Mouse (Mus musculus): ENCODE data around the gene Abcb1b. TPM values are rescaled to one million over a fixed set of nuclear protein-coding genes. Genes with fewer than 3 reads are reported as not detected.
"Not testable (repeated sequence)": the region's sequence is repeated elsewhere in the genome, so short reads cannot be mapped to it uniquely, and the experiment has no call there.

The Abcb1b gene
- total RNA-seq, 1 experiment from 2014 or later = 547 TPM

DNA sequence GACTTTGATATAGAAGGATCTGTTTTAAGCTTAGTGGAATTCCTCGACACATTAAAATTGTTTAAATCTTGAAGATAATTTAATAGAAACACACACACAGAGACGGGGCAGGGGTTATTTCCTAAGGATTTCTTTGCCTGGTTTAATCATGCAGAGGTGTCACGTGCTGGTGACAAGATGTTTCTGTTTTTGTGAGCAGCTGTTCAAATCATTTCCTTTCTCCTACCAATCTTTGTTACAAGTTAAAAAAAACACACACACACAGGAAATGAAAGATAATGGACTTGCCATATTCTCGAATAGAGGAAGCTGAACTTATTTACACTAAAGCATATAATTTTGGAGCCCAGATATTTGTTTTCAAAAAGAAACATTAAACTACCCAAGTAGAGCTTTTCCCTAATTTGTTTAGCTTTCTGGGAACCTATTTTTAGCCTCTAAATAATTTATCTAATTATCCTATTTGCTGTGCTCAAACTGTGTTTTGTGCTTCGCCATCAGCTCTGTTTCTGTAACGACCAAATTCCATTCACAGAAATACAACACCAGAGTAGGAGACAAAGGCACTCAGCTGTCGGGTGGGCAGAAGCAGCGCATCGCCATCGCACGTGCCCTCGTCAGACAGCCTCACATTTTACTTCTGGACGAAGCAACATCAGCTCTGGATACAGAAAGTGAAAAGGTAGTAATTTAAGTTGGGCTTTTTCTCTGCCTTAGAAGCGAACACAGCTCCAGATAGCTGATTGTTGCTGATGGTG, 65.8 kb downstream of the Abcb1b start:
- DNase-seq = no peak

DNA sequence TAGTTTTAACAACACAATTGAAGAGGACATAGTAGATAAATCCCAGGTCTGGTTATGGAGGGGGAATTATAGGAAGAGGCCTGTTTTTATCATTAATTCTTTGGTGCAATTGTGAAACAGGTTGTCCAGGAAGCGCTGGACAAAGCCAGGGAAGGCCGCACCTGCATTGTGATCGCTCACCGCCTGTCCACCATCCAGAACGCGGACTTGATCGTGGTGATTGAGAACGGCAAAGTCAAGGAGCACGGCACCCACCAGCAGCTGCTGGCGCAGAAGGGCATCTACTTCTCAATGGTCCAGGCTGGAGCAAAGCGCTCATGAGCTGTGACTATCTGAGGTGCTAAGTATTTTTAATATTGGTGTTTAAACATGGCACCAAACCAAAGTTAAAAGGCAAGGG, 67.7 kb downstream of the Abcb1b start:
- DNase-seq = not testable (repeated sequence)

DNA sequence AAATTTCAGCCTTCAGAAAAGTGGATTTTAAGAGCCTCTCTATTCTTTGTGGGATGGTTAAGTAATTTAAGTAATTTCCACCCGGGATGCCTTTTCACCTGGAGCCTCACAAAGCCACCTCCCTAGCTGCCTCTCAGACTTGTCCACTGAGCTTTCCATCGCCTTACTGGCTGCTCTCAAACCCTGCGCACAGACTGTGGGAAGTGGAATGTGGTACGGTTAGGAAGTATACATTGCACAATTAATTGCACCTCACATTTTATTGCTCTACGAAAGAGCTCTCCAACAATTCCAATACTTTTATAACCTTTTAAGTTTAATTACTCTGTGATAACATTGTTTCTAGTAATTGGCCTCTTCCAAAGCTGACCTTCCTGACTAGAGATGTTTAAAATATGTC, 68.4 kb downstream of the Abcb1b start:
- no peak for DNase-seq

DNA sequence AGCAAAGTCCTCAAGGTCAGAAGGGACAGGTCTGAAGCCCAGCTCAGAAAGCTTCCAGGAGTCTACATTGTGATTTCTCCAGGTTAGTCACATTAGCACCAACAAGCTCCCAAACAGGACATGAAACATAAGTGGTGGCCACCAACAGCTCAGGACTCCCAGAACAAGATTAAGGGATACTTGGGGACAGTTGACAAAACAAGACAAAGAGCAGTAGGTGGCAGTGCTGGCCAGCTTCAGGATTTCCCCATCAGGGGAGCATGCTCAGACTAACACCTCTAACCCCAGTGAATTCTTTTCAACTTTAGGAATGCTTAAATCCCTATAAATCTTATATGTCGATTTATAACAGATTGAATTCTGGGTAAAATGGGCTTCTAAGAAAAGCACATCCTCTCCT, 70.1 kb downstream of the Abcb1b start:
- DNase-seq = peak; percentile 57

DNA sequence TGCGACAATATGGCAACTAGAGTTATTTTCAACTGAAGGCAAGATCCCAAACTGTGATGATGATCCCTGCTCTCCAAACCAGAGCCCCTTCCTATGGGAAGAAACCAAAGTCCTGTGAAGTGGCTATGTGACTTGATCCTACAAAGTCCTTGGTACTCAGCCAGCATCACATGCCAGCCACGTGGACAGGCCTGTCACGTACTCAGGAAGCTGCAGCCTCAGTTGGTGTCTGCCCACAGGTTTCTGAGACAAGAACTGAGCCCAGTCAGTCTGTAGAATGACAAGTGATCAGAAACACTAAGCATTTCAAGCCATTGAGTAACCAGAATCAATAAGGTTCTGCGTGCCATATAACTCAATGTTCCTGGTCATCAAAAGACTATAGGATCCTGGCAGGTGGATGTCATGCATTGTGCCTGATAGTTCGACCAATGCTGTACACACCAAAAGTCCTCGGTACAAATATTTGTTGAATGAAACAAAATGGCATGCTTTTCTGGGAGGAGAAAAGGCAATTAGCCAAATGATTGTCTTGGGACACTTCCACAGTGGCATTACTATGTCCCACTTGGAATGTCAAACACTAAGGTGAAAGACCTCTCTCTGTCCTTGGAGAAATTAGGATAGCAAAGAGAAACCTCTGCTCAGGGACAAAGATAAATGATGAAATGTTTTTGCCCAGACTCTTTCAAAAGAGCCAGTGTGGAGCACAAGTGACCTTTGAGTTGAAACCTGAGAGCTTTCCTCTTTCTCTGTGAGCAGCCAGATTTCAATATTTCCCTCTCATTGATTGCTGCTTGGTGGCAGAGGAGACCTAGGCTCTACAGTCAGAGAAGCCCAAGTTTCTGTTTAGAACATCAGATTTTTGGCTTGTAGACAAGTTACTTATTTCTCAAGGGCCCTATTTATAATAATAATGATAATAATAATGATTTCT, 75.3 kb downstream of the Abcb1b start:
- no peak for DNase-seq

DNA sequence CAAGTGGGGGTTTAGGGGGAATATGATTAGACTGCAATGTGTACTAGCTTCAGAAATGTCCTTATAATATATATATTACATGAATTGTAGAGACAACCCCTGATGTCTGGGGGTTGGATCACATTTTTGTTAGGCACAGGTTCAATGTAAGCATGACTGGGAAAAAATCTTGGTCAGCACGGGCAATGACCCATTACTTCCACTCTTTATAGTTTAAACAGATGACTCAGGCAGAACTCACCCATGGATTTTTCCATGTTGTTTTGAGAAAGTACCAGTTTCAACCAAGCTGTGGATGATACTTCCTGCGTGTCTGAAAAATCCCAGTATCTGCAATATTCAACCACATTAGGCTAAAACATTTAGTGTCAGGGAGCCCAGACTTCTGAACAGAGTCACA, 79.1 kb downstream of the Abcb1b start:
- DNase-seq = no peak

DNA sequence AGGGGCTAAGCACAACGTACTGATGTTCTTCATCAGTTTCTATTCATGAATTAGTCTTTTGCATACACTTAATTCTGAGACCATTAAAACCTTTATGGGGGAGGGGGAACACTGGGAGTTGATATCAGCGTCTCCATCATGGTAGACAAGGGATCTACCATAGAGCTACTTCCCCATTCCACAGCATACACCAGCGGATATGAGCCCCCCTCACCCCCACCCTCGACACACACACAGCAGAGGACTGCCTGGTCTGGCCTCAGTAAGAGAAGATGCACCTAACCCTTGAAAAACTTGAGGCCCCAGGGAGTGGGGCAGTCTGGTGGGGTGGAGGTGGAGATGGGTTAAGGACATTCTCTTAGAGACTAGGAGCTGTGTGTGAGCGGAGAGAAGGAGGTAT, 79.9 kb downstream of the Abcb1b start:
- DNase-seq = no peak

DNA sequence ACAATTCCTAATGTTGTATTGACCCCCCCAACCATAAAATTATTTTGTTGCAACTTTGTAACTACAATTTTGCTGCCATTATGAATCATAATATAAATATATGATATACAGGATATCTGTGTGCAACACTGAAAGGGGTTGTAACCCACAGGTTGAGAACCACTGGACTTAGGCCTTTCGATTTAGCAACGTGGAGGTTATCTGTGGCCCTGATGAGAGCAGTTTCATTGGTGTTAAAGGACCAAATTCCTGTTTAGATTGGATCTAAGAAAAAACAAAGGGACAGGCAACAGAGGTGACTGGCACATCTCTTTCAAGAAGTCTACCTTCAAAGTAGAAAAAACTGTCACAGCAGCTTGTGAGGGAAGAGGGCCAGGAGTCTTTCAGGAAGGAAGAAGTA, 87.9 kb downstream of the Abcb1b start:
- no peak for DNase-seq

DNA sequence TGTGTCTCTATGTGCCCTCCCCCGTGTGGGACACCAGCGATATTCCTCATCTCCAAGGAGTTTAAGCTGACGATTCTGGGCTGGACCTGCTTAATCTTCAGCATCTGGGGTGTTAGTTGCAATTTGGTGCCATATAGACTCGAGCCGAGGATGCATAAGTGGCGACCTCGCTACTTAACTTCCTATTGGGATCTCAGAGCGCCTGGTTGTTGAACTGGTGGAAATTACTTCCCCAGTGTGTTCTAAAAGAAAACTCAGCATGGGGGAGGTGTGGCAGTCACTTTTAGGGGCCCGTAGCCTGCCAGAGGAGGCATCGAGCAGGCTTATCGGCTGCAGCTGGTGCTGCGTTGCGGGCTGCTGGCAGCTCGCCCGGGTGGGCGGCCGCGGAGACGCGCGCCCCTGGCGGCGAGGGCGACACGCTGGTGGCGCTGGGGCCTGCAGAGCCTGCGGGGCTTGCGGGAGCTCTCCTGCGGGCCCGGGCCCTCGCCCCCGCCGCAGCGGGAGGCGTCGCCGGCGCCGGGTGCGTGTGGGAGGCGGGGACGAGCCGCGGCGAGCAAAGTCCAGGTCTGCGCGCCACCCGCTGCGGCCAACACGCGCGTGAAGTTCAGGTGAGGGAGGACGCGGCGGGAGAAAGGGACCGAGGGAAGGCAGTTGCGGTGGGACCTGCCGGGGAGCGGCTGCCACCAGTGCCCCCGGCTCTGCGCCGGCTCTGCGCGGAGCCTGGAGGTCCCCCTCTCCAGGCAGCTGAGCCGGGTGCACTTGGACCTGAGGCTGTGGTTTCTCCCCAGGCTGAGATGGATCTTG, 95.6 kb downstream of the Abcb1b start, which contains the start of gene Abcb4:
Abcb4 (plus strand) TSS at position 418 of the 804 bp plus-strand sequence.
- peak; percentile 80 for DNase-seq

DNA sequence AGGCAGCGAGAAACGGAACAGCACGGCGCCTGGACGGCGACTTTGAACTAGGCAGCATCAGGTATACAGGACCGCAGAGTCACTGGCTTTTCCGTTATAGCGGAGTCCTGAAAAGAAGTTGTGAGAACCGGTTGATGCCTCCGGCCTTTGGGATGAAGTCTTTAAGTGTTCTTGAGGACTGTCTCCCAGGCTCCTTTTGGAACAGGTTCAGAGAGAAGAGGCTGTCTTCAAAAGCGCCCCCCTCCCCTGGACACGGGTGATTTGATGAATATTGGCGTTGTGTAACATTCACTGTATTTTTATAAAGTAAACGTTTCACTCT, 96.1 kb downstream of the Abcb1b start:
- no peak for DNase-seq

DNA sequence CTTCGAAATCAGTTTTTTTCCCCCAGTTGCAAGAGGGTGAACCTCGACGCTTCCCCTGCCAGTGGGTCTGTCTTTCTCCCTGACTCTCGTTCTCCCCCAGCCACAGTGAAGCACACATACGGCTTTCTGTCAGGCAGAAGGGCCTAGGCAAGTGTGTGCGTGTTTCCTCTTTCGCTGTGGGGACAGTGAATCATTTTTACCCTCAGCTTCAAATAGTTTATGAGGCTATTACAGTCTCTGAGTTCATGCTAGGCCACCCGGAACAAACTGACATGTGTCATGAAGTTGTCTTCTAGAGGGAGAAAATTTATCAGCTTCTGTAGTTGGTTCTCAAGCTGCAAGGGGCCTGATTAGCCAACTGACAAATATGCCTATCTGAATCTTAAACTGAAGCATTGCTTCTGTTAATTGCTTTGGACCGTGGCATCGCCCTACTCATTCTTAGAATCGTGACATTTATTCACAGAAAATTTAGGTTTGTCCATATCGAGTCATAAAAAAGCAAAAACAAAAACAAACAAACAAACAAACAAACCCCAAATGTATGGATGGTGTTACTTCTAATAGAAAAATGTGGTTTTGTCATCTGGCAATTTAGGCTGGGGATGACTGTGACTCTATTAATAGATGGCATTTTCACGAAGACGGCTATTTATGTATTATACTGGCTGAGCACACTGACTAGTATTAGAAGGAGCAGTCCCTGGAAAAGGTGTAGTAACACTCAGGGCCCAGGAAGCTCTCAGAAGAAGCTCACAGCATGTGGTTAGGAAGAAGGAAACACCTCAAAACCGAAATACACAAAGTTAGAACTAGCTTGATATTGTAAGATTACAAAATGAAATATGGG, 96.9 kb downstream of the Abcb1b start:
- no peak for DNase-seq

DNA sequence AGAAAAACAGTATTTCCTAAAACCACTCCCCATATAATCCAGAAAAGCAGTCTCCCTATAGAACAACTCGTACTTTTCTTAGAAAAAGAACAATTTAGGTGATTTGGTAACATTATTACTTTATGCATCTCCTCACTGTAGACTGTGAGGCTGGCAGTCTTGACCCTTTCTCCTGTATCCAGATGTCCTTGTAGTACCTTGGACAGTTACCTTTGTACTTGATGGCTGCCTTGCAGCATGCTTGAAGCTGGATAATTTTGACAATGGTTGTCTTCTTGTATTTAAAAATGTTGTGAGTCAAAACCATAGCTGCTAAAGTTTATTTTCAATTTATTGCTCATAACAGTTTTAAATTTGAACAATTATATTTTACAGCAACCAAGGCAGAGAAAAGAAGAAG, 98.3 kb downstream of the Abcb1b start:
- no peak for DNase-seq

DNA sequence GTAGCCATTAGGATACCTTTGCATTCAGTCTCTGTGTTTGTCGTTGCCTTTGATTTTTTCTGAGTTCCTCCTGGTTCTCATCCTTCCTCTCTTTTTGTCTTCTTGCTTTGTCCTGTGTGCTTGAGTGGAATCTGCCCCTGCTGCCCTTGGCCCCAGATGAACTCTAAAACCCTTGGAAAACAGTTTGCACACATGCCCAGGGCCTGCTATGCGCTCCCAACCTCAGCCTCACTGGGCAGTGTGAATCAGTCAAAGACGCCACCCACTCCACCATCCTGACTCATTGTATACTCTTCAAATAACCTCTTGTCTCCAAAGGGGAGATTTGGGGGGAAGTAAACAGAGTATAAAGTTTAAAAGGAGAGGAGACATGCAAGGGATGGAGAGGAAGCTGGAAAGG, 100.3 kb downstream of the Abcb1b start:
- no peak for DNase-seq

DNA sequence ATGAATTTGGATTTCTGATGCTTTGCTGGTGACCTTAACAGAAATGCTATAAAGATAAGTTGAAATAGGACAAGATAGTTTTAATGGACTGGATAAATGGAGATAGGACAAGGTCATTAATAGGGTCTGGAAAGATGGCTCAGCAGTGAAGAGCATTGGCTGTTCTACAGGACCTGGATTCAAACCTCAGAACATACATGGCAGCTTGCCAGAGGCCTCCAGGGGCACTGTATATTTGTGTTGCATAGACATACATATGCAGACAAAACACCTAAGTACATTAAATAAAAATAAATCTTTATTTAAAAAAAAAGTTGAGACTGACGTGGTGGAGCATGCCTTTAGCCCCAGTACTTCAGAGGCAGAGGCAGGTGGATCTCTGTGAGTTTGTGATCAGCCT, 103.1 kb downstream of the Abcb1b start:
- DNase-seq = no peak

DNA sequence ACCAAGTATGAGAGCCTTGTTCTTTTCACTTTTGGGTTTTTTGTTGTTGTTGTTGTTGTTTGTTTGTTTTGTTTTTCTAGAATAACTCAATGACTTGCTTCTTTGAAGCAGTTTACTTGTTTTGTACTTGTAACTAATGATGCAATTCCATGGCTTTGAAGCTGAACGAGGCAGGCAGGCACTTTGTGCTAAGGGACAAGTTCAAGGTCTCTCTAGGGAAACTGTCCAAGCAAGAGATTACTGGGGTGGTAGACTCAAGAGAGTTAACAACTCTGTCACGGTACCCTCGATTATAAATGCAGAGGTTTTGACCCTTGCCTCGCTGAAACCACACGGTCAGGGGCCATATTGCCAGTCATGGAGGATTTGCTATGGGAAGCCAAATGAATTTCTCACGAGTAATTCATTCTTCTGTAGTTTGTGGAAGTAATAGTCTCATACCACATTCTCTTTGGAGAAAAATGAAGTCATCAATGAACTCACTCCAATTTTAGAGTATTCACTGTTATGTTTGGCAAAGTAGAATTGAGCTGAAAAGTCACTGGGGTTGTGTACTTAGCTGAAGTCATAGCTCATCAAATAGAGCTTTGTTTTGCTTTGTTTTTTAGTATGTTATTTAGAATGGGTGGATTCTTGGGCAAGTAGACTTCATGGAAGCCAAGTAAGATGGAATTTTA, 104.3 kb downstream of the Abcb1b start:
- DNase-seq = no peak

DNA sequence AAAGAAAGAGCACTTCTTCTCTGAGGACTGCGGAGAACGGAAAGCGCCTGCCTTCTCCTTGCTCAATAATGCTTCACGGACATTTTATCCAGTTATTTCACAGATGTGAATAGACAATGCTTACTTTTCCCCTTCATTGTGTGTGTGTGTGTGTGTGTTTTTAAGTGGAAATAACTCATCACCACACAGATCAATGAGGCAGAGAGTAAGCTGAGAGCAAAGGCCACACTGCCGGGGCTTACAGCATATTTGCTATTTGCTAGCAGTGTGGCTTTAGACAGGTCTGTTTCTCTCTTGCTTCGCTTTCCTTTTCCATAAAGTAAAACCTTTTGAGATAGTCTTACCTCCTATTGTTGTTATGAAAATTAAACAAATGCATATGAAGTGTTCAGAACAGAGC, 106.6 kb downstream of the Abcb1b start:
- no peak for DNase-seq

DNA sequence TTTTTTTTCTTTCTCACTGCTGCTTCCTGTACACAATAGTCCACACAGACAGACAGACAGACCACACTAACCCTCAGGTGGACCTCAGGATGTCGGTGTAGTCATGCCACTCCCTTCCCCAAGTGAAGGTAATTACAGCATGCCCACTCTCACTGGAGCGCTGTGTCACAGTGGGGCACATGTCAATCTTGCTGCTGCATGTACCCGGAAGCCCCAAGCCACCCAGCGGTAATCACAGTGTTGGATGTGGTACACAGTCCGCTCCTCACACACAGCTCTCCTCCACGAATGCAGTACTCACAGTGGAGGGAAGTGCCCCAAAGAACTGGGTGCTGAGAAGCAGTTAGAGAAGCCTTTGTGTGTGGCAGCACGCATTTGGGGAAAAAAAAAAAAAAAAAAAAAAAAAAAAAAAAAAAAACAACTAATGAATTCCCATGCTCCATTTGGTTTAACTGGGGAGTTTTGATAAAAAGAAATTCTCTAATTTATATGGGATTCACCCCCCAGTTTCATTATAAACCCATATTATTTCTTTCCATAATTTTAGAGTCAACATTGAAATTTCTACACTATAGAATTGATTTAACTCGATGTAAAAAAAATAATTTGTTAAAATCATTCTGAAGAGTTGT, 113.7 kb downstream of the Abcb1b start:
- DNase-seq = no peak
